Mouse (Mus musculus): ENCODE results near the gene Pgm2l1. TPM values are rescaled to one million over a fixed set of nuclear protein-coding genes. Genes with fewer than 3 reads are reported as not detected.

The Pgm2l1 gene
- polyA plus RNA-seq, 3 experiments from 2014 or later: 4.4 to 5.8 (median 4.8) TPM

GRCm38 (mm10) chr7:100298861-100299510 lies 71.8 kb downstream of the Pgm2l1 start:
- ATAC-seq: no peak

- no peak for ATAC-seq
These were observed 74.2 kb downstream of the Pgm2l1 start for GRCm38 (mm10) chr7:100301390-100301789.

- no peak for ATAC-seq
These were observed 75.1 kb downstream of the Pgm2l1 start for GRCm38 (mm10) chr7:100302316-100302715.

DNA sequence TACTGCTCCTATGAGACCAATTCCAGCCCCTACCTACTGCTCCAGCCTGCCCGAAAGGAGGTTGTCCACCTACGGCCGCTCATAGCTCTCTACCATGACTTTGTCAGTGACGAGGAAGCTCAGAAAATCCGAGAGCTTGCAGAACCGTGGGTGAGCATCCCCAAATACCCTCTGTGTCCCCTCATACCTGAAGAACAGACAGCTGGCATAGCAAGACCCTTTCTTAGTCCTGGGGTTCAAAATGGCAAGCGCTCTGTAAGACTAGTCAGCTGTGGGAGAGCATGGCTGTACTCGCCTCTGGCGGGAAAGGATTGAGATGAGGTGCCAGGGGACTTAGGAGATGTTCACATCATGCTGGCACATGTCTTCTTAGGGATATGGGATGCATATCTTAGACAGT lies 78.7 kb downstream of the Pgm2l1 start:
- ATAC-seq: no peak

DNA sequence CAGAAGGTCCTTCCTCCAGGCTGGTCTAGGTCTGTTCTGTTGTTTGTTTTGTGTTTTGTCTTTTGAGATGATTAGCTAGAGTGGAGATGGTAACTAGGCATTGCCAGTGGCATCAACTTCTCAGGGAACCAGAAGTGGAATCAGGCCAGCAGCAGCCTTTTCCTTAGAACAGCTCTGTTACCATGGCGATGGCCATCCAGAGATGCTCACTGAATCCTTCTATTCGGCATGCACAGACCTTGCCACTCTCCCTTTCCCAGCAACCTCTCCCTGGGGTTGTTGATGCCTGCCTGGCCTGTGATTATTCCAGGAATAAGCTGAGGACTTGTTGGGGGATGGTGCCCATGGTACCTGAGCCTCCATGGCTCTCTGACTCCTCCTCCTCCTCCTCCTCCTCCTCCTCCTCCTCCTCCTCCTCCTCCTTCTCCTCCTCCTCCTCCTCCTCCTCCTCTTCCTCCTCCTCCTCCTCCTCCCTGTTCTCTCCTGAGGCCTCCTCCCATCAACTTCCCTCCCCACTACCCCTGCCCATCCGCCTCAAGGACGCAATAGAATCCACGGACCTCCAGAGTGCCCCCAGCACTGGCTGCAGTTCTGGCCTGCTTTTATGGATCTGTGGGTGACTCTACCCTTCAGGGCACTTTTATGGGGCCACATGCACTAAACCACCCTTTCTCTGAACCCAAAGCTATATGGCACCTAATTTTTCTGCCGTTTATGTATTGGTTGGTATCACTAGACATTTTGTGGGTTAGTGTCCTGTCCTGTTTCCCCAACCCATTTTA lies 80.9 kb downstream of the Pgm2l1 start:
- no peak for ATAC-seq

GRCm38 (mm10) chr7:100309216-100309615 lies 82.0 kb downstream of the Pgm2l1 start:
- ATAC-seq: no peak

DNA sequence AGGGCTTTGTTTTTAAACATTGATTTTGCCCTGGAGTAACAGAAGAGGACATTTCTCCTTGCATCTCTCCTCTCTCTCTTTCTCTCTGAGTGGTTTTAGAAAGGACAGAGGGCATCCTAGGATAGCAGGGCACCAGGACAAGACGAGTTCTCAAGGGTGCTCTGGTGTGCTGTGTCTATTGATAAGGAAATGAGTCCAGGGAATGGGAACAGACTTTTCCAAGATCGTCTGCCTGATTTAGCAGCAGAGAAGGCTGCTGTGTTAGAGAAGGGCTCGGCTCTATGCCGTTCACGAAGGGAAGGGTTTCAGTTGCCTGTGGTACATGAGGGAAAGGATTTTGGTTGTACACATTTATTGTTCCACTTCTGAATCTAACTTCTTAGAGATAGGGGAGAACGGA lies 82.5 kb downstream of the Pgm2l1 start:
- ATAC-seq: no peak

DNA sequence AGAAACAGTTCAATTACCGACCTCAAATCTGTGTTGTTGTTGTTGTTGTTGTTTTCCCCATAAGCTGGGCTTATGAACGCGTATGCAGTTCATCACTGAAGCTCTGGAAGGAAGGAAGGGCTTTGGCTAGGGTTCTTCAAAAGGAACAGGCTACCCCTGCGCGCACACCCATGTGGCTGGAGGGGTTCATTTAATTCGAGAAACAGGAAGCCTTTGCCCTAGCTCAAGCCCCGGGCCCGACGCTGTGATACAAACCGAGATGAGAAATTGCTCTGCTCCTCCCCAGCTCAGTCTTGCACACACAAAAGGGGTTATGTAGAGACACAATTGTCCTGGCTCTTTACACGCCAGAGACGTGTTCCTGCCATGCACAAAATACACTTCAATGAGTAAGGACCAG lies 83.1 kb downstream of the Pgm2l1 start:
- no peak for ATAC-seq

- no peak for ATAC-seq
These were observed 85.5 kb downstream of the Pgm2l1 start for GRCm38 (mm10) chr7:100312716-100313115.

DNA sequence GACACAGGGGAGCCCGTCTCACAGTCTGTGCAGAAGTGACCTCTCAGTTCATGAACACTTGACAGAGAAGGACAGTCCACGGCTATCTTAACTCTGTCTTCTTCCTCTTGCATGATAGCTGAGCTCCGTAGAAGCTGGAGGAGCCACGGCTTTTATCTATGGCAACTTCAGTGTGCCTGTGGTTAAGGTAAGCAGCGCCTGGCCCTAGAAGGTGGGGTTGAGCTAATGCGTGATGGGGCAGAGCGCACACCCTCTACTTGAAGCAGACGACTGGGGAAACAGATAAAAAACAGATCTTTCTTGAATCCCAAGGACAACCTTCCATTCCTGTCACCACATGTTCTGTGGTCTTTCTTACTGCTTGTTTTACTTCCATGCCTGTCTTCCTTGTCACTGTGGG lies 89.7 kb downstream of the Pgm2l1 start:
- ATAC-seq: no peak

- ATAC-seq: no peak
These were observed 90.3 kb downstream of the Pgm2l1 start for GRCm38 (mm10) chr7:100317534-100317933.

- ATAC-seq: no peak
These were observed 96.5 kb downstream of the Pgm2l1 start for GRCm38 (mm10) chr7:100323721-100324120.

DNA sequence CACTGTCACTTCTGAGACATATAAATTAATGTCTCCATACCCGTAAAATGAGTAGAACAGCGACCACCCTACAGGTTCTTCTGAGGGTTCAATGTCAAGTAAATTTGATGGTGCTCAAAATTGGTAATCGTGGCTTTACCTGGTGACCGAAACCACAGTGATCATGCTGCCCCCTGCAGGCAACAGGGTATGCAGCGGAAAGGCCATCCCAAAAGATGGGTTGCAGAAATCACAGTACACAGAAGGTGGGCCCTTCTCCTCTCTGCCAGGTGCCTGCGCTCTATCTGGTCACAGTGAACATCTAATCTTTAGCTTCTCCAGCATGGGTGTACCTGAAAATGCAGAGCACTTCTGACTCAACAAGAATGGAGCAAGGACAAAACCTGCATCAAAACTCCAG lies 98.3 kb downstream of the Pgm2l1 start:
- no peak for ATAC-seq

GRCm38 (mm10) chr7:100327514-100327913 lies 100.3 kb downstream of the Pgm2l1 start:
- ATAC-seq: no peak

Other genes with a start within 250 kb of the Pgm2l1 start
- gene Rnf169, start 246.9 kb upstream of the Pgm2l1 start, polyA plus RNA-seq (2017; shearing (Covaris generic)): 10 to 100 TPM in 1 of 3 experiments, 1 to 10 TPM in 2; 5.3 to 10.6 (median 8.4) TPM
- gene Chrdl2, start 221.2 kb upstream of the Pgm2l1 start, polyA plus RNA-seq (2017; shearing (Covaris generic)): not detected
- 10 to 100 TPM; 41.8 to 67.3 (median 45.6) TPM for gene Pold3, start 105.8 kb upstream of the Pgm2l1 start, polyA plus RNA-seq (2017; shearing (Covaris generic))
- gene Lipt2, start 68.1 kb upstream of the Pgm2l1 start, polyA plus RNA-seq (2017; shearing (Covaris generic)): under 1 TPM in 2 of 3 experiments, not detected in 1; 0.21 to 0.82 TPM
- not detected for gene Kcne3, start 50.9 kb upstream of the Pgm2l1 start, polyA plus RNA-seq (2017; shearing (Covaris generic))
- under 1 TPM in 1 of 3 experiments, not detected in 2; 0.26 TPM for gene P4ha3, start 58.1 kb downstream of the Pgm2l1 start, polyA plus RNA-seq (2017; shearing (Covaris generic))
- gene C2cd3, start 144.8 kb downstream of the Pgm2l1 start, polyA plus RNA-seq (2017; shearing (Covaris generic)): 10 to 100 TPM; 32.1 to 38.2 (median 36.9) TPM
- gene Ppme1, start 144.9 kb downstream of the Pgm2l1 start, polyA plus RNA-seq (2017; shearing (Covaris generic)): 10 to 100 TPM; 19.5 to 23.9 (median 22.9) TPM
- under 1 TPM in 1 of 3 experiments, not detected in 2; 0.55 TPM for gene Ucp3, start 245.6 kb downstream of the Pgm2l1 start, polyA plus RNA-seq (2017; shearing (Covaris generic))